Mouse (Mus musculus) midbrain, embryonic 15.5 days (tissue): ENCODE results near the gene Zdhhc5. TPM values are rescaled to one million over a fixed set of nuclear protein-coding genes. Genes with fewer than 3 reads are reported as not detected.
"Not testable (repeated sequence)": the region's sequence is repeated elsewhere in the genome, so short reads cannot be mapped to it uniquely, and the experiment has no call there.

ENCODE experiments used
- ATAC-seq: fragments of 200-750 bp; cut with Nextera tagmentation; replicated peaks from 2 replicates; pipeline ENCODE4 v1.8.0; 2017; ENCODE audit warnings: moderate TSS enrichment
- H3K27ac ChIP-seq: fragments of 300-500 bp; sonication (generic); 2 replicates; pipeline ENCODE4 v1.5.1; 2015; ENCODE audit warnings: mild to moderate bottlenecking, inconsistent platforms
- H3K27me3 ChIP-seq: fragments of 300-500 bp; sonication (generic); replicated peaks from 2 replicates; pipeline ENCODE4 v1.6.1; 2015; ENCODE audit warnings: inconsistent platforms
- H3K36me3 ChIP-seq: fragments of 300-500 bp; sonication (generic); replicated peaks from 2 replicates; pipeline ENCODE4 v1.6.1; 2015; ENCODE audit warnings: inconsistent platforms
- H3K4me1 ChIP-seq: fragments of 300-500 bp; sonication (generic); 2 replicates; pipeline ENCODE4 v1.6.1; 2015; ENCODE audit warnings: inconsistent platforms
- H3K4me2 ChIP-seq: fragments of 300-500 bp; sonication (generic); 2 replicates; pipeline ENCODE4 v1.6.1; 2015; ENCODE audit warnings: inconsistent platforms, mild to moderate bottlenecking, moderate library complexity
- H3K4me3 ChIP-seq: fragments of 300-500 bp; sonication (generic); 2 replicates; pipeline ENCODE4 v1.5.1; 2015; ENCODE audit warnings: mild to moderate bottlenecking, inconsistent platforms
- H3K9ac ChIP-seq: fragments of 300-500 bp; sonication (generic); 2 replicates; pipeline ENCODE4 v1.6.1; 2015; ENCODE audit warnings: mild to moderate bottlenecking, inconsistent platforms
- H3K9me3 ChIP-seq: fragments of 300-500 bp; sonication (generic); 2 replicates; pipeline ENCODE4 v1.6.1; 2016; ENCODE audit warnings: inconsistent platforms
- WGBS: fragments of 180-500 bp; shearing (Covaris S2); methylation state at CpG from one replicate; pipeline ENCODE4 v1.1.7; 2015; ENCODE audit warnings: mixed read lengths; 5-methylcytosine and 5-hydroxymethylcytosine counted together
- polyA plus RNA-seq: library from polyadenylated mRNA; unstranded; fragments of >200 nt; fragmentation: Nextera tagmentation; extraction: Ambion mirVana; gene quantifications from 2 replicates; pipeline ENCODE4 v1.2.1, GENCODE M21; 2015

The Zdhhc5 gene
- polyA plus RNA-seq, 1 experiment from 2014 or later = 19.9 TPM

- H3K4me2 ChIP-seq = no peak overlapping the region
- no peak for ATAC-seq
- WGBS = 73% methylated on average over 1 of the region's 1 CpGs
- peaks cover 38% of the 10 kb centered on the region for H3K4me1 ChIP-seq
- H3K27ac ChIP-seq = no peak overlapping the region
- no peaks in the 10 kb centered on the region for H3K9me3 ChIP-seq
- no peak overlapping the region for H3K4me3 ChIP-seq
- H3K27me3 ChIP-seq = no peaks in the 10 kb centered on the region
- no peak overlapping the region for H3K9ac ChIP-seq
- no peaks in the 10 kb centered on the region for H3K36me3 ChIP-seq
Observed at GRCm38 (mm10) chr2:84732394-84732793, 17.4 kb upstream of the Zdhhc5 start.

GRCm38 (mm10) chr2:84731206-84731605, 16.2 kb upstream of the Zdhhc5 start:
- H3K4me3 ChIP-seq = no peak overlapping the region
- H3K9me3 ChIP-seq = no peaks in the 10 kb centered on the region
- peaks cover 31% of the 10 kb centered on the region for H3K4me1 ChIP-seq
- H3K27me3 ChIP-seq = no peaks in the 10 kb centered on the region
- 86% methylated on average over 3 of the region's 3 CpGs for WGBS
- H3K27ac ChIP-seq = no peak overlapping the region
- no peak overlapping the region for H3K9ac ChIP-seq
- no peaks in the 10 kb centered on the region for H3K36me3 ChIP-seq
- H3K4me2 ChIP-seq = no peak overlapping the region
- no peak for ATAC-seq

GRCm38 (mm10) chr2:84728191-84728590, 13.2 kb upstream of the Zdhhc5 start:
- Histone ChIP-seq H3K4me1 (peaks cover 31% of the 10 kb centered on the region), H3K4me3 (peak overlapping the region; percentile 58; the same call in 1 of the 2 replicates), H3K4me2 (peak overlapping the region; percentile 72; the same call in 1 of the 2 replicates)
- H3K9ac ChIP-seq, H3K36me3 ChIP-seq, H3K9me3 ChIP-seq, ATAC-seq, H3K27ac ChIP-seq, H3K27me3 ChIP-seq: not testable (repeated sequence)
- WGBS = 83% methylated on average over 5 of the region's 5 CpGs

GRCm38 (mm10) chr2:84727172-84727858, 12.3 kb upstream of the Zdhhc5 start, which contains the start of gene Clp1:
TSS of gene Clp1 (minus strand) at chr2:84727350.
- peak within 1 kb of the TSS; percentile 58 for H3K4me3 ChIP-seq
- no peaks in the 10 kb centered on the region for H3K9me3 ChIP-seq
- H3K4me2 ChIP-seq = peak within 1 kb of the TSS; percentile 72
- peaks cover 10% of the 10 kb centered on the region; the same call in 1 of the 2 replicates for H3K36me3 ChIP-seq
- H3K27ac ChIP-seq = peak within 1 kb of the TSS; percentile 87
- H3K4me1 ChIP-seq = peaks cover 29% of the 10 kb centered on the region
- ATAC-seq = peak; percentile 97
- H3K9ac ChIP-seq = peak within 1 kb of the TSS; percentile 57
- H3K27me3 ChIP-seq = no peaks in the 10 kb centered on the region
- WGBS = under 1% methylated on average over 39 of the region's 39 CpGs

GRCm38 (mm10) chr2:84726716-84727115, 11.7 kb upstream of the Zdhhc5 start:
- WGBS = 6% methylated on average over 9 of the region's 9 CpGs

GRCm38 (mm10) chr2:84725770-84726169, 10.8 kb upstream of the Zdhhc5 start:
- Histone ChIP-seq H3K36me3 (peaks cover 10% of the 10 kb centered on the region; the same call in 1 of the 2 replicates), H3K4me2 (peak overlapping the region; percentile 72; the same call in 1 of the 2 replicates), H3K4me3 (no peak overlapping the region), H3K27me3 (no peaks in the 10 kb centered on the region), H3K9me3 (no peaks in the 10 kb centered on the region), H3K9ac (0 out of 2 replicates have a peak overlapping the region, but pooled peaks have one; percentile 3), H3K27ac (no peak overlapping the region), H3K4me1 (peaks cover 29% of the 10 kb centered on the region)
- ATAC-seq = no peak
- 94% methylated on average over 10 of the region's 10 CpGs for WGBS

More at GRCm38 (mm10) chr2:84726716-84727115, 11.7 kb upstream of the Zdhhc5 start:
- H3K36me3 ChIP-seq = peaks cover 10% of the 10 kb centered on the region; the same call in 1 of the 2 replicates
- peak overlapping the region; percentile 72 for H3K4me2 ChIP-seq
- H3K4me3 ChIP-seq = peak overlapping the region; percentile 58
- peak; percentile 13 for ATAC-seq
- H3K9ac ChIP-seq = peak overlapping the region; percentile 57
- peaks cover 29% of the 10 kb centered on the region for H3K4me1 ChIP-seq
- peak overlapping the region; percentile 87; the same call in 1 of the 2 replicates for H3K27ac ChIP-seq
- no peaks in the 10 kb centered on the region for H3K9me3 ChIP-seq
- H3K27me3 ChIP-seq = no peaks in the 10 kb centered on the region

GRCm38 (mm10) chr2:84723856-84724255, 8.9 kb upstream of the Zdhhc5 start:
- Histone ChIP-seq H3K36me3 (peaks cover 10% of the 10 kb centered on the region; the same call in 1 of the 2 replicates), H3K4me1 (peaks cover 29% of the 10 kb centered on the region), H3K27me3 (no peaks in the 10 kb centered on the region), H3K9me3 (no peaks in the 10 kb centered on the region), H3K27ac (no peak overlapping the region), H3K4me2 (no peak overlapping the region), H3K4me3 (no peak overlapping the region), H3K9ac (no peak overlapping the region)
- 97% methylated on average over 14 of the region's 14 CpGs for WGBS
- no peak for ATAC-seq

GRCm38 (mm10) chr2:84721182-84721581, 6.2 kb upstream of the Zdhhc5 start:
- no peak overlapping the region for H3K4me2 ChIP-seq
- H3K27ac ChIP-seq = no peak overlapping the region
- H3K4me1 ChIP-seq = peaks cover 24% of the 10 kb centered on the region
- H3K4me3 ChIP-seq = no peak overlapping the region
- ATAC-seq = no peak
- no peaks in the 10 kb centered on the region for H3K27me3 ChIP-seq
- no peaks in the 10 kb centered on the region for H3K9me3 ChIP-seq
- WGBS = 85% methylated on average over 3 of the region's 3 CpGs
- no peak overlapping the region for H3K9ac ChIP-seq
- peaks cover 10% of the 10 kb centered on the region; the same call in 1 of the 2 replicates for H3K36me3 ChIP-seq

GRCm38 (mm10) chr2:84720718-84721117, 5.7 kb upstream of the Zdhhc5 start:
- Histone ChIP-seq H3K27ac (no peak overlapping the region), H3K36me3 (peaks cover 10% of the 10 kb centered on the region; the same call in 1 of the 2 replicates), H3K4me2 (no peak overlapping the region), H3K9me3 (no peaks in the 10 kb centered on the region), H3K4me1 (peaks cover 21% of the 10 kb centered on the region), H3K27me3 (no peaks in the 10 kb centered on the region), H3K4me3 (no peak overlapping the region), H3K9ac (no peak overlapping the region)
- ATAC-seq = no peak
- WGBS = 96% methylated on average over 2 of the region's 2 CpGs

- no peak overlapping the region for H3K9ac ChIP-seq
- H3K4me3 ChIP-seq = no peak overlapping the region
- peaks cover 20% of the 10 kb centered on the region for H3K4me1 ChIP-seq
- H3K36me3 ChIP-seq = no peaks in the 10 kb centered on the region
- no peaks in the 10 kb centered on the region for H3K27me3 ChIP-seq
- ATAC-seq = no peak
- H3K9me3 ChIP-seq = no peaks in the 10 kb centered on the region
- no peak overlapping the region for H3K4me2 ChIP-seq
- no peak overlapping the region for H3K27ac ChIP-seq
- 91% methylated on average over 4 of the region's 4 CpGs for WGBS
Observed at GRCm38 (mm10) chr2:84717357-84717756, 2.4 kb upstream of the Zdhhc5 start.

GRCm38 (mm10) chr2:84716423-84717355, 1.7 kb upstream of the Zdhhc5 start:
- Histone ChIP-seq H3K9me3 (no peaks in the 10 kb centered on the region), H3K4me1 (peaks cover 23% of the 10 kb centered on the region), H3K36me3 (no peaks in the 10 kb centered on the region), H3K27me3 (no peaks in the 10 kb centered on the region), H3K4me2 (peak overlapping the region; percentile 90), H3K27ac (peak overlapping the region; percentile 96), H3K9ac (peak overlapping the region; percentile 60), H3K4me3 (peak overlapping the region; percentile 88)
- no peak for ATAC-seq
- WGBS = 32% methylated on average over 9 of the region's 9 CpGs
